Mouse (Mus musculus) CH12.LX (cell line): Measurements from ENCODE around the gene Spag8. TPM values are rescaled to one million over a fixed set of nuclear protein-coding genes. Genes with fewer than 3 reads are reported as not detected.
A peak's percentile ranks its signal among the peaks of the same experiment; 100 is the strongest.

Experiments used
- DNase-seq: peaks from one replicate; pipeline ENCODE4 v3.0.0-alpha.2; 2013; ENCODE audit errors: extremely low read depth
- H3K27ac ChIP-seq: 2 replicates; pipeline ENCODE4 v1.5.1; 2012; ENCODE audit warnings: low read depth, mild to moderate bottlenecking, control low read depth, moderate library complexity; ENCODE audit not compliant: insufficient read depth
- H3K27me3 ChIP-seq: replicated peaks from 2 replicates; pipeline ENCODE3; 2012; ENCODE audit warnings: inconsistent platforms
- H3K36me3 ChIP-seq, 2 experiments: replicated peaks in 1 of 2; 2 replicates each; pipeline versions ENCODE3 to v1.6.1; 2012; ENCODE audit warnings: inconsistent platforms in 1 of 2, low read length in 1 of 2, mild to moderate bottlenecking in 1 of 2, mixed read lengths in 1 of 2, moderate library complexity in 1 of 2; ENCODE audit not compliant: control insufficient read depth in 1 of 2, insufficient read depth in 1 of 2
- H3K4me1 ChIP-seq, 2 experiments: 2 replicates each; pipeline ENCODE4 v1.6.1; 2012; ENCODE audit warnings: inconsistent platforms in 1 of 2, moderate library complexity in 1 of 2; ENCODE audit not compliant: insufficient read depth in 2 of 2, control insufficient read depth in 1 of 2
- H3K4me2 ChIP-seq: 2 replicates; pipeline ENCODE4 v1.6.1; 2012; ENCODE audit warnings: low read depth, mild to moderate bottlenecking, control low read depth; ENCODE audit not compliant: poor library complexity, insufficient read depth, severe bottlenecking
- H3K4me3 ChIP-seq, 3 experiments: fragments of 150-350 bp in 1 of 3; sonication (generic) in 1 of 3; replicated peaks in 1 of 3; 2 replicates each; pipeline versions ENCODE3 to v1.5.1; 2011 to 2012; ENCODE audit warnings: low read depth in 2 of 3, low read length in 2 of 3, mild to moderate bottlenecking in 2 of 3, moderate library complexity in 2 of 3, control low read depth in 1 of 3, improper control_type of control experiment in 1 of 3, inconsistent platforms in 1 of 3, mixed read lengths in 1 of 3; ENCODE audit not compliant: poor library complexity in 1 of 3
- H3K79me2 ChIP-seq: replicated peaks from 2 replicates; pipeline ENCODE4 v1.6.1; 2012; ENCODE audit warnings: mild to moderate bottlenecking, moderate library complexity; ENCODE audit not compliant: control insufficient read depth, poor library complexity, insufficient read depth, severe bottlenecking; ENCODE audit errors: extremely low read depth
- H3K9ac ChIP-seq: 2 replicates; pipeline ENCODE4 v1.6.1; 2012; ENCODE audit warnings: low read depth, mild to moderate bottlenecking, control low read depth, moderate library complexity; ENCODE audit not compliant: insufficient read depth
- H3K9me3 ChIP-seq: replicated peaks from 2 replicates; pipeline ENCODE3; 2012; ENCODE audit warnings: low read length, inconsistent platforms, mixed read lengths
- CTCF ChIP-seq, 2 experiments: IDR thresholded peaks in 1 of 2; conservative IDR thresholded peaks in 1 of 2; 2 replicates each; pipeline ENCODE4 v1.5.1; 2011 to 2012; ENCODE audit warnings: low read depth in 2 of 2, low read length in 2 of 2, improper control_type of control experiment in 1 of 2, inconsistent platforms in 1 of 2, mild to moderate bottlenecking in 1 of 2, moderate library complexity in 1 of 2
- ETS1 ChIP-seq: conservative IDR thresholded peaks from 2 replicates; pipeline ENCODE4 v1.6.1; 2012; ENCODE audit warnings: low read depth, mild to moderate bottlenecking, inconsistent platforms, low read length, improper control_type of control experiment, moderate library complexity
- IRF4 ChIP-seq: IDR thresholded peaks from 2 replicates; pipeline ENCODE4 v1.6.1; 2014; ENCODE audit warnings: low read depth, mild to moderate bottlenecking, inconsistent platforms, low read length, improper control_type of control experiment
- JUN ChIP-seq: IDR thresholded peaks from 2 replicates; pipeline ENCODE4 v1.6.1; 2011; ENCODE audit warnings: low read depth, mild to moderate bottlenecking, low read length, improper control_type of control experiment, moderate library complexity; ENCODE audit not compliant: insufficient read depth
- JUND ChIP-seq: conservative IDR thresholded peaks from 2 replicates; pipeline ENCODE4 v1.6.1; 2011; ENCODE audit warnings: low read depth, low read length, improper control_type of control experiment
- KAT2A ChIP-seq: IDR thresholded peaks from 2 replicates; pipeline ENCODE4 v1.6.1; 2012; ENCODE audit warnings: low read length, improper control_type of control experiment, inconsistent platforms; ENCODE audit not compliant: insufficient replicate concordance
- MAFK ChIP-seq: IDR thresholded peaks from 2 replicates; pipeline ENCODE4 v1.6.1; 2011; ENCODE audit warnings: low read length, improper control_type of control experiment; ENCODE audit not compliant: insufficient replicate concordance
- MAX ChIP-seq: IDR thresholded peaks from 2 replicates; pipeline ENCODE4 v1.6.1; 2011; ENCODE audit warnings: low read length, improper control_type of control experiment
- MEF2A ChIP-seq: IDR thresholded peaks from 2 replicates; pipeline ENCODE4 v1.6.1; 2014; ENCODE audit warnings: low read depth, mild to moderate bottlenecking, inconsistent platforms, low read length, improper control_type of control experiment, borderline replicate concordance
- NELFE ChIP-seq: IDR thresholded peaks from 2 replicates; pipeline ENCODE4 v1.6.1; 2011; ENCODE audit warnings: low read depth, low read length, improper control_type of control experiment
- PAX5 ChIP-seq: IDR thresholded peaks from 2 replicates; pipeline ENCODE4 v1.6.1; 2012; ENCODE audit warnings: low read length, inconsistent platforms, mixed read lengths
- POLR2A ChIP-seq: IDR thresholded peaks from 2 replicates; pipeline ENCODE4 v1.6.1; 2011; ENCODE audit warnings: low read depth, mild to moderate bottlenecking, improper control_type of control experiment, low read length
- POLR2AphosphoS2 ChIP-seq: IDR thresholded peaks from 2 replicates; pipeline ENCODE4 v1.6.1; 2011; ENCODE audit warnings: low read depth, low read length, improper control_type of control experiment
- RCOR1 ChIP-seq: conservative IDR thresholded peaks from 2 replicates; pipeline ENCODE4 v1.6.1; 2012; ENCODE audit warnings: low read depth, mild to moderate bottlenecking, inconsistent platforms, low read length, improper control_type of control experiment
- SIN3A ChIP-seq: IDR thresholded peaks from 2 replicates; pipeline ENCODE4 v1.6.1; 2012; ENCODE audit warnings: low read length, improper control_type of control experiment, inconsistent platforms
- TBP ChIP-seq: conservative IDR thresholded peaks from 2 replicates; pipeline ENCODE4 v1.6.1; 2011; ENCODE audit warnings: low read depth, low read length, improper control_type of control experiment
- TCF12 ChIP-seq: IDR thresholded peaks from 2 replicates; pipeline ENCODE4 v1.6.1; 2014; ENCODE audit warnings: low read depth, mild to moderate bottlenecking, inconsistent platforms, low read length, improper control_type of control experiment
- UBTF ChIP-seq: IDR thresholded peaks from 2 replicates; pipeline ENCODE4 v1.6.1; 2012; ENCODE audit warnings: low read depth, mild to moderate bottlenecking, inconsistent platforms, low read length, improper control_type of control experiment, moderate library complexity
- ZMIZ1 ChIP-seq: IDR thresholded peaks from 2 replicates; pipeline ENCODE4 v1.6.1; 2012; ENCODE audit warnings: low read depth, mild to moderate bottlenecking, inconsistent platforms, low read length, improper control_type of control experiment
- ZNF384 ChIP-seq: IDR thresholded peaks from 2 replicates; pipeline ENCODE4 v1.6.1; 2012; ENCODE audit warnings: low read depth, low read length, improper control_type of control experiment, inconsistent platforms
- dilution Hi-C: fragments of 300-500 bp; cut with MboI; formaldehyde crosslinking; loops from 2 replicates; pipeline ENCODE4 v1.14.3; 2020; ENCODE audit warnings: low sequenced_read_pairs; ENCODE audit not compliant: extremely low pct_unique_long_range_greater_than_20kb, extremely low pct_ligation_motif_present
- in situ Hi-C: fragments of 300-500 bp; cut with MboI; formaldehyde crosslinking; loops from 3 replicates; pipeline ENCODE4 v1.14.3; 2019; ENCODE audit warnings: low sequenced_read_pairs, low pct_ligation_motif_present, low pct_unique_long_range_greater_than_20kb, mixed read lengths
- polyA plus RNA-seq: library from polyadenylated mRNA; unstranded; fragments of >175 nt; gene quantifications from 2 replicates; pipeline ENCODE4 v1.2.1, GENCODE M21; 2012; ENCODE audit warnings: low read depth; ENCODE audit not compliant: insufficient read length
- total RNA-seq, 2 experiments: library from RNA; depleted of rRNA; stranded (reverse); fragments of 300-350 nt in 1 of 2; fragments of >200 nt in 1 of 2; gene quantifications; 2 replicates each; pipeline ENCODE4 v1.2.3; 2012 to 2014

Spag8 gene
- total and polyA plus RNA-seq, 3 experiments: 0.08 TPM; not detected in 2

GRCm38 (mm10) chr4:43655656-43656338 lies 2.4 kb upstream of the Spag8 start:
- peak overlapping the region; percentile 95 for H3K9ac ChIP-seq
- H3K9me3 ChIP-seq: no peaks in the 10 kb centered on the region
- peaks cover 0 to 9% of the 10 kb centered on the region in 2 experiments; a peak in 2 of 4 replicates for H3K4me1 ChIP-seq
- no peaks in the 10 kb centered on the region for H3K79me2 ChIP-seq
- H3K4me3 ChIP-seq: peak overlapping the region; percentile 58 to 88 (median 75)
- no peak overlapping the region for H3K27ac ChIP-seq
- H3K36me3 ChIP-seq: no peaks in the 10 kb centered on the region
- H3K27me3 ChIP-seq: peaks cover 50% of the 10 kb centered on the region
- dilution Hi-C loops: no loop called here
- DNase-seq: no peak
- H3K4me2 ChIP-seq: peak overlapping the region; percentile 83
- in situ Hi-C loops: no loop called here
- no peak for TF ChIP-seq SIN3A
- TF ChIP-seq UBTF: no peak
- no peak for TF ChIP-seq TBP
- no peak for TF ChIP-seq PAX5
- TF ChIP-seq RCOR1: no peak
- no peak for TF ChIP-seq ZNF384
- no peak for TF ChIP-seq MAFK
- no peak for TF ChIP-seq ETS1

GRCm38 (mm10) chr4:43652726-43653125 lies 668 bp downstream of the Spag8 start:
- H3K4me3 ChIP-seq: no peak overlapping the region

GRCm38 (mm10) chr4:43649783-43650182 lies 3.6 kb downstream of the Spag8 start:
- Histone ChIP-seq H3K27me3 (peaks cover 20% of the 10 kb centered on the region), H3K27ac (no peak overlapping the region), H3K9me3 (peaks cover 9% of the 10 kb centered on the region), H3K9ac (no peak overlapping the region), H3K79me2 (no peaks in the 10 kb centered on the region), H3K4me2 (no peak overlapping the region)
- dilution Hi-C loops: no loop called here
- TF ChIP-seq TBP: no peak
- no peak for TF ChIP-seq IRF4
- TF ChIP-seq JUN: no peak
- no peak for TF ChIP-seq MEF2A
- peak in 1 of 2 experiments; percentile 37; a peak in 3 of 4 replicates for TF ChIP-seq CTCF (conservative IDR thresholded peaks at IDR 0.05 in 1 of 2, IDR thresholded peaks at IDR 0.05 in 1 of 2; ENCODE audit: low read depth in 2 of 2, low read length in 2 of 2)
- no peak for TF ChIP-seq POLR2AphosphoS2
- TF ChIP-seq ZMIZ1: no peak
- TF ChIP-seq, all 38 proteins: peak for 1
- no peak for DNase-seq
- Histone ChIP-seq H3K4me3 (no peak overlapping the region), H3K36me3 (no peaks in the 10 kb centered on the region), H3K4me1 (peaks cover 13 to 24% of the 10 kb centered on the region in 2 experiments)
- in situ Hi-C loops: no loop called here

More at GRCm38 (mm10) chr4:43652726-43653125, 668 bp downstream of the Spag8 start:
- DNase-seq: no peak
- dilution Hi-C loops (no loop called here), in situ Hi-C loops (no loop called here)
- Histone ChIP-seq H3K27me3 (peaks cover 26% of the 10 kb centered on the region), H3K27ac (no peak overlapping the region), H3K9ac (no peak overlapping the region), H3K4me2 (no peak overlapping the region), H3K9me3 (peaks cover 9% of the 10 kb centered on the region), H3K36me3 (no peaks in the 10 kb centered on the region), H3K79me2 (no peaks in the 10 kb centered on the region), H3K4me1 (peaks cover 3 to 22% of the 10 kb centered on the region in 2 experiments; a peak in 3 of 4 replicates)
- TF ChIP-seq KAT2A: no peak
- no peak for TF ChIP-seq RCOR1
- TF ChIP-seq TBP: no peak
- no peak for TF ChIP-seq MAX
- no peak for TF ChIP-seq NELFE
- TF ChIP-seq TCF12: no peak
- no peak for TF ChIP-seq POLR2A
- no peak for TF ChIP-seq JUND
